Mouse (Mus musculus) heart, postnatal 0 days (tissue): ENCODE measurements around the gene Arhgef6. TPM values are rescaled to one million over a fixed set of nuclear protein-coding genes. Genes with fewer than 3 reads are reported as not detected.

Experiments used
- ATAC-seq: fragments of 200-750 bp; cut with Nextera tagmentation; 2 replicates; pipeline ENCODE4 v1.8.0; 2017; ENCODE audit warnings: low read depth, moderate number of reproducible peaks, moderate library complexity; ENCODE audit not compliant: insufficient read depth
- DNase-seq: peaks from one replicate; pipeline ENCODE4 v3.0.0-alpha.2; 2016; ENCODE audit warnings: low spot score
- H3K27ac ChIP-seq: fragments of 300-500 bp; sonication (generic); 2 replicates; pipeline ENCODE4 v1.5.1; 2014; ENCODE audit warnings: low read depth, mild to moderate bottlenecking
- H3K27me3 ChIP-seq: fragments of 300-500 bp; sonication (generic); 2 replicates; pipeline ENCODE4 v1.6.1; 2014; ENCODE audit warnings: low read length, mixed read lengths; ENCODE audit not compliant: control insufficient read depth, insufficient read depth
- H3K36me3 ChIP-seq: fragments of 300-500 bp; sonication (generic); replicated peaks from 2 replicates; pipeline ENCODE4 v1.6.1; 2014; ENCODE audit warnings: low read length, mixed read lengths; ENCODE audit not compliant: control insufficient read depth, insufficient read depth
- H3K4me1 ChIP-seq: fragments of 300-500 bp; sonication (generic); 2 replicates; pipeline ENCODE4 v1.6.1; 2014; ENCODE audit warnings: antibody characterized with exemption; ENCODE audit not compliant: control insufficient read depth, insufficient read depth
- H3K4me2 ChIP-seq: fragments of 300-500 bp; sonication (generic); 2 replicates; pipeline ENCODE4 v1.6.1; 2014; ENCODE audit warnings: low read depth, mild to moderate bottlenecking, low read length, moderate library complexity
- H3K4me3 ChIP-seq: fragments of 300-500 bp; sonication (generic); 2 replicates; pipeline ENCODE4 v1.5.1; 2014; ENCODE audit warnings: low read depth, low read length
- H3K9ac ChIP-seq: fragments of 300-500 bp; sonication (generic); replicated peaks from 2 replicates; pipeline ENCODE4 v1.6.1; 2014; ENCODE audit warnings: low read depth, low read length, mixed read lengths
- H3K9me3 ChIP-seq: fragments of 300-500 bp; sonication (generic); replicated peaks from 2 replicates; pipeline ENCODE4 v1.6.1; 2016; ENCODE audit warnings: low read length; ENCODE audit not compliant: control insufficient read depth
- CTCF ChIP-seq: IDR thresholded peaks from 2 replicates; pipeline ENCODE4 v1.5.1; 2016; ENCODE audit warnings: antibody characterized with exemption, control low read depth, low read depth
- EP300 ChIP-seq: IDR thresholded peaks from 2 replicates; pipeline ENCODE4 v1.6.1; 2016; ENCODE audit warnings: antibody characterized with exemption, low read depth
- WGBS: fragments of 180-500 bp; shearing (Covaris S2); extraction: QIAGEN DNeasy Blood & Tissue Kit; methylation state at CpG from one replicate; pipeline ENCODE4 v1.1.7; 2014; 5-methylcytosine and 5-hydroxymethylcytosine counted together
- polyA plus RNA-seq: library from polyadenylated mRNA; unstranded; fragments of >200 nt; fragmentation: Nextera tagmentation; extraction: Ambion mirVana; gene quantifications from 2 replicates; pipeline ENCODE4 v1.2.1, GENCODE M21; 2015
- total RNA-seq: library from RNA; depleted of rRNA; stranded (reverse); fragments of >200 nt; gene quantifications from 2 replicates; pipeline ENCODE4 v1.2.3, GENCODE M21; 2014; ENCODE audit warnings: low replicate concordance

Gene Arhgef6
- total and polyA plus RNA-seq, 2 experiments from 2014 or later = 33.6 to 69.1 TPM

DNA sequence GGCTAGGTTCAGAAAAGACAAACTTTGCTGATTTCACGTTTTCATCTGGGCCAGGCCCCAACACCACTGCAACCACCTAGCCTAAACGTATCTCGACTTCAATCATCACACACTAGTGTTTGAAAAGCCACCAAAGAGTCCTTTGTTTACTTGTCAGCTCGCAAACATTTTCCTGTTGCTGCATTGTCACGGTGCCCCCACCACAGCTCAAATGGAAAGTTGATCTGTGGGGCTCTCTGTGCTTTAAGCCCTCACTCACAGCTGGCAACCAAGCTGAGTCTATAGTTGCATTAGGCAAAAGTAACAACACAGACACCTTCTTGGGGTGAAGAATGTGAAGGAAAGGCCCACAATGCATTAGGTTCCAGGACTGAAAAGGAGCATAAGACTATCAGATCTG lies 122.3 kb downstream of the Arhgef6 start:
- Histone ChIP-seq H3K27me3 (no peaks in the 10 kb centered on the region), H3K4me2 (no peak overlapping the region), H3K36me3 (no peaks in the 10 kb centered on the region), H3K9me3 (no peaks in the 10 kb centered on the region), H3K27ac (no peak overlapping the region), H3K4me3 (no peak overlapping the region), H3K9ac (no peak overlapping the region), H3K4me1 (no peaks in the 10 kb centered on the region)
- TF ChIP-seq EP300 (no peak), CTCF (no peak)
- WGBS = 54% methylated on average over 5 of the region's 5 CpGs
- ATAC-seq = no peak
- no peak for DNase-seq

- H3K4me3 ChIP-seq = no peak overlapping the region
- 82% methylated on average over 4 of the region's 4 CpGs for WGBS
- H3K27me3 ChIP-seq = no peaks in the 10 kb centered on the region
- no peaks in the 10 kb centered on the region for H3K36me3 ChIP-seq
- no peak for DNase-seq
- H3K27ac ChIP-seq = no peak overlapping the region
- H3K4me2 ChIP-seq = no peak overlapping the region
- no peak for TF ChIP-seq EP300
- TF ChIP-seq CTCF = no peak
- no peak for ATAC-seq
- no peaks in the 10 kb centered on the region for H3K4me1 ChIP-seq
- no peaks in the 10 kb centered on the region for H3K9me3 ChIP-seq
- no peak overlapping the region for H3K9ac ChIP-seq
Measured at GRCm38 (mm10) chrX:57215495-57215894, 123.0 kb downstream of the Arhgef6 start.

GRCm38 (mm10) chrX:57212862-57213261 lies 125.7 kb downstream of the Arhgef6 start:
- ATAC-seq (no peak), DNase-seq (no peak)
- Histone ChIP-seq H3K4me1 (no peaks in the 10 kb centered on the region), H3K4me2 (no peak overlapping the region), H3K9me3 (no peaks in the 10 kb centered on the region), H3K27ac (no peak overlapping the region), H3K9ac (no peak overlapping the region), H3K4me3 (no peak overlapping the region), H3K27me3 (no peaks in the 10 kb centered on the region), H3K36me3 (no peaks in the 10 kb centered on the region)
- WGBS = 83% methylated on average over 3 of the region's 3 CpGs
- TF ChIP-seq CTCF = no peak
- TF ChIP-seq EP300 = no peak

GRCm38 (mm10) chrX:57211876-57212275 lies 126.7 kb downstream of the Arhgef6 start, which contains the start of gene Cd40lg:
Gene Cd40lg (plus strand): TSS chrX:57212143.
- no peak for ATAC-seq
- H3K9ac ChIP-seq = no peak within 1 kb of the TSS
- TF ChIP-seq CTCF = no peak
- no peak for TF ChIP-seq EP300
- H3K4me3 ChIP-seq = no peak within 1 kb of the TSS
- WGBS = 83% methylated on average over 9 of the region's 9 CpGs
- H3K9me3 ChIP-seq = no peaks in the 10 kb centered on the region
- H3K4me2 ChIP-seq = no peak within 1 kb of the TSS
- no peaks in the 10 kb centered on the region for H3K4me1 ChIP-seq
- H3K36me3 ChIP-seq = no peaks in the 10 kb centered on the region
- H3K27ac ChIP-seq = no peak within 1 kb of the TSS
- no peaks in the 10 kb centered on the region for H3K27me3 ChIP-seq
- no peak for DNase-seq

DNA sequence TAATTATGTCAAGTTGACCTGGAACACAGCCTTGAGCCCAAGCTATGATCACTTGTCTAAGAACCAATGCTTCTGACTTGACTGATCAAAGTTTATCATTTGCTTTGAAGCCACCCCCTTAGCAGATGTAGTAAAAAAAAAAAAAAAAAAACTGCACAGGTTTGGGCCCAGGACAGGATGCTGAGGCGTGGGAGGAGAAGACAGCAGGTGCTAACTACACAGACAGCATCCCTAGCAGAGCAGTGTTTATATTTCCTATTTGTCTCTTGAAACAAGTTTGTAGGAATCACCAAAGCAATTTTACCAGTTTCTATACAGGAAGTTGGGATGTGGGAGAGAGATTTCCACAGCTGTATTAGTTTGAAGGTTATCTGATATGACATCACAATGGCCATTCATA lies 127.9 kb downstream of the Arhgef6 start:
- no peak for TF ChIP-seq EP300
- no peak for TF ChIP-seq CTCF
- 78% methylated on average over 1 of the region's 1 CpGs for WGBS
- DNase-seq (no peak), ATAC-seq (no peak)
- H3K9ac ChIP-seq = no peak overlapping the region
- no peaks in the 10 kb centered on the region for H3K36me3 ChIP-seq
- H3K4me1 ChIP-seq = no peaks in the 10 kb centered on the region
- H3K4me2 ChIP-seq = no peak overlapping the region
- H3K27ac ChIP-seq = no peak overlapping the region
- no peaks in the 10 kb centered on the region for H3K27me3 ChIP-seq
- H3K4me3 ChIP-seq = no peak overlapping the region
- H3K9me3 ChIP-seq = no peaks in the 10 kb centered on the region

GRCm38 (mm10) chrX:57200397-57200796 lies 138.1 kb downstream of the Arhgef6 start:
- H3K4me1 ChIP-seq = no peaks in the 10 kb centered on the region
- no peak overlapping the region for H3K4me2 ChIP-seq
- no peak for TF ChIP-seq CTCF
- TF ChIP-seq EP300 = no peak
- H3K9me3 ChIP-seq = no peaks in the 10 kb centered on the region
- H3K4me3 ChIP-seq = no peak overlapping the region
- no peak overlapping the region for H3K9ac ChIP-seq
- DNase-seq = no peak
- H3K36me3 ChIP-seq = no peaks in the 10 kb centered on the region
- H3K27me3 ChIP-seq = no peaks in the 10 kb centered on the region
- 69% methylated on average over 2 of the region's 2 CpGs for WGBS
- no peak overlapping the region for H3K27ac ChIP-seq
- no peak for ATAC-seq
